Mouse (Mus musculus) neural tube, embryonic 14.5 days (tissue): ENCODE results near the gene Csrnp3. TPM values are rescaled to one million over a fixed set of nuclear protein-coding genes. Genes with fewer than 3 reads are reported as not detected.

Source experiments
- ATAC-seq: fragments of 200-750 bp; cut with Nextera tagmentation; 2 replicates; pipeline ENCODE4 v1.8.0; 2017; ENCODE audit warnings: low read depth, mild to moderate bottlenecking, moderate TSS enrichment, moderate library complexity
- H3K27ac ChIP-seq: fragments of 300-500 bp; sonication (generic); 2 replicates; pipeline ENCODE4 v1.5.1; 2014; ENCODE audit warnings: low read depth, mild to moderate bottlenecking, control low read depth, low read length, moderate library complexity, mixed read lengths
- H3K27me3 ChIP-seq: fragments of 300-500 bp; sonication (generic); 2 replicates; pipeline ENCODE4 v1.6.1; 2014; ENCODE audit warnings: low read length; ENCODE audit not compliant: control insufficient read depth, insufficient read depth
- H3K36me3 ChIP-seq: fragments of 300-500 bp; sonication (generic); 2 replicates; pipeline ENCODE4 v1.6.1; 2014; ENCODE audit warnings: low read length, mixed read lengths; ENCODE audit not compliant: control insufficient read depth, insufficient read depth
- H3K4me1 ChIP-seq: fragments of 300-500 bp; sonication (generic); 2 replicates; pipeline ENCODE4 v1.6.1; 2014; ENCODE audit warnings: low read length; ENCODE audit not compliant: control insufficient read depth, insufficient read depth
- H3K4me2 ChIP-seq: fragments of 300-500 bp; sonication (generic); 2 replicates; pipeline ENCODE4 v1.6.1; 2014; ENCODE audit warnings: mild to moderate bottlenecking, low read depth, low read length, control low read depth
- H3K4me3 ChIP-seq: fragments of 300-500 bp; sonication (generic); 2 replicates; pipeline ENCODE4 v1.5.1; 2014; ENCODE audit warnings: low read depth, low read length, control low read depth, mixed read lengths
- H3K9ac ChIP-seq: fragments of 300-500 bp; sonication (generic); replicated peaks from 2 replicates; pipeline ENCODE4 v1.6.1; 2014; ENCODE audit warnings: low read depth, mild to moderate bottlenecking, control low read depth, low read length, mixed read lengths
- H3K9me3 ChIP-seq: fragments of 300-500 bp; sonication (generic); 2 replicates; pipeline ENCODE4 v1.6.1; 2016; ENCODE audit warnings: low read length; ENCODE audit not compliant: control insufficient read depth
- WGBS: fragments of 180-500 bp; shearing (Covaris S2); extraction: QIAGEN DNeasy Blood & Tissue Kit; methylation state at CpG from one replicate; pipeline ENCODE4 v1.1.7; 2014; 5-methylcytosine and 5-hydroxymethylcytosine counted together
- polyA plus RNA-seq: library from polyadenylated mRNA; unstranded; fragments of >200 nt; fragmentation: Nextera tagmentation; extraction: Ambion mirVana; gene quantifications from 2 replicates; pipeline ENCODE4 v1.2.1, GENCODE M21; 2014

Gene Csrnp3
- polyA plus RNA-seq, 1 experiment from 2014 or later: 96.7 TPM

GRCm38 (mm10) chr2:65929286-65929685 lies 83.7 kb downstream of the Csrnp3 start:
- H3K4me1 ChIP-seq: peaks cover 7% of the 10 kb centered on the region
- H3K27ac ChIP-seq: peak overlapping the region; percentile 92; the same call in 1 of the 2 replicates
- no peak overlapping the region for H3K9ac ChIP-seq
- no peak overlapping the region for H3K4me3 ChIP-seq
- 22% methylated on average over 3 of the region's 3 CpGs for WGBS
- no peaks in the 10 kb centered on the region for H3K27me3 ChIP-seq
- H3K9me3 ChIP-seq: no peaks in the 10 kb centered on the region
- H3K4me2 ChIP-seq: no peak overlapping the region
- no peaks in the 10 kb centered on the region for H3K36me3 ChIP-seq
- ATAC-seq: no peak

GRCm38 (mm10) chr2:65929927-65930326 lies 84.4 kb downstream of the Csrnp3 start:
- 12% methylated on average over 11 of the region's 11 CpGs for WGBS
- no peaks in the 10 kb centered on the region for H3K9me3 ChIP-seq
- peak overlapping the region; percentile 92 for H3K27ac ChIP-seq
- H3K9ac ChIP-seq: peak overlapping the region; percentile 53; the same call in 1 of the 2 replicates
- peaks cover 10% of the 10 kb centered on the region for H3K4me1 ChIP-seq
- H3K4me2 ChIP-seq: peak overlapping the region; percentile 44
- ATAC-seq: peak; percentile 90
- H3K36me3 ChIP-seq: no peaks in the 10 kb centered on the region
- H3K27me3 ChIP-seq: no peaks in the 10 kb centered on the region
- H3K4me3 ChIP-seq: peak overlapping the region; percentile 35

DNA sequence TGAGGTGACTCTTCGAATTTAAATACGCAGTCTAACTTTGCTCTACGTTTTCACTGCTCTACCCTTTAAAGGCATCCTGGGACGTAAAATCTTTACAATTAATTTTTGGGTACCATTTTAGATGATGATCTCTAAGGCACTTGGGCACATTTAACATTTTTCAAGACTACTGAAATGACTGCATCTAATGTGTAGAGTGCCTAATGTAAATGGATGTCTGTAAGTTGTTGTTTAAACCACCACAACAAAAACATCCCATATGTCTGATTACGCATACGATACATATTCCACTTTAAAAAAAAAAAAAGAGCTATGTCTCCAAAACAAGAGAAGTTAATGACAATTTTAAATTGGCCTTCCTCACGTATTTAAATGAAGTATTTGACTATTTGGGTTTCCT lies 85.7 kb downstream of the Csrnp3 start:
- peaks cover 10% of the 10 kb centered on the region for H3K4me1 ChIP-seq
- ATAC-seq: no peak
- no peaks in the 10 kb centered on the region for H3K9me3 ChIP-seq
- peak overlapping the region; percentile 38 for H3K4me3 ChIP-seq
- H3K9ac ChIP-seq: peak overlapping the region; percentile 66
- peak overlapping the region; percentile 51 for H3K4me2 ChIP-seq
- H3K27ac ChIP-seq: peak overlapping the region; percentile 81
- WGBS: 16% methylated on average over 7 of the region's 7 CpGs
- H3K36me3 ChIP-seq: no peaks in the 10 kb centered on the region
- H3K27me3 ChIP-seq: no peaks in the 10 kb centered on the region

GRCm38 (mm10) chr2:65931841-65932311 lies 86.3 kb downstream of the Csrnp3 start:
- Histone ChIP-seq H3K9ac (peak overlapping the region; percentile 66), H3K27ac (peak overlapping the region; percentile 81), H3K4me3 (peak overlapping the region; percentile 38), H3K4me2 (peak overlapping the region; percentile 51), H3K27me3 (no peaks in the 10 kb centered on the region), H3K4me1 (peaks cover 10% of the 10 kb centered on the region), H3K36me3 (no peaks in the 10 kb centered on the region), H3K9me3 (no peaks in the 10 kb centered on the region)
- 1% methylated on average over 11 of the region's 11 CpGs for WGBS
- peak; percentile 89 for ATAC-seq

GRCm38 (mm10) chr2:65934099-65934498 lies 88.5 kb downstream of the Csrnp3 start:
- no peak overlapping the region for H3K9ac ChIP-seq

DNA sequence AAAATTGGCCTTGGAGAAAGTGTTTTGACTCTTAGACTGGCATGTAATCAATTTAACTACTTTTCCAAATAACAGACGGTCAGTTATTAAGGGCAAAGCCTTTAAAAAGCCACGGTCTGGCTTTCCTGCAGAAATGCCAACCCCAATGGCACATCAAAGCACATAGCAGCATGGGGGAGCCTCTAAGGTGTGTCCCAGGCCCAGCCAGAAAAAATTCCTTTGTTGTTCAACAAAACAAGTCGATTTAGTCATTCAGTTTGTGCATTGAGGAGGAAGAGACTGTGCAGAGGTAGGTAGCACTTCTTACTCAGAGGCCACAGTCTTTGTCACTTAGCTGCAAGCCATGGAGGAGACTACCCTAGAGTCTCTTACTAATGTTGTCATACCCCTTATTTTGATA lies 93.3 kb downstream of the Csrnp3 start:
- H3K27ac ChIP-seq: no peak overlapping the region
- H3K9me3 ChIP-seq: no peaks in the 10 kb centered on the region
- no peak for ATAC-seq

More at GRCm38 (mm10) chr2:65934099-65934498, 88.5 kb downstream of the Csrnp3 start:
- Histone ChIP-seq H3K27me3 (no peaks in the 10 kb centered on the region), H3K27ac (0 out of 2 replicates have a peak overlapping the region, but pooled peaks have one; percentile 28), H3K36me3 (no peaks in the 10 kb centered on the region), H3K4me3 (peak overlapping the region; percentile 6; the same call in 1 of the 2 replicates), H3K4me1 (peaks cover 12% of the 10 kb centered on the region), H3K4me2 (peak overlapping the region; percentile 36), H3K9me3 (no peaks in the 10 kb centered on the region)
- 2% methylated on average over 2 of the region's 2 CpGs for WGBS
- no peak for ATAC-seq

DNA sequence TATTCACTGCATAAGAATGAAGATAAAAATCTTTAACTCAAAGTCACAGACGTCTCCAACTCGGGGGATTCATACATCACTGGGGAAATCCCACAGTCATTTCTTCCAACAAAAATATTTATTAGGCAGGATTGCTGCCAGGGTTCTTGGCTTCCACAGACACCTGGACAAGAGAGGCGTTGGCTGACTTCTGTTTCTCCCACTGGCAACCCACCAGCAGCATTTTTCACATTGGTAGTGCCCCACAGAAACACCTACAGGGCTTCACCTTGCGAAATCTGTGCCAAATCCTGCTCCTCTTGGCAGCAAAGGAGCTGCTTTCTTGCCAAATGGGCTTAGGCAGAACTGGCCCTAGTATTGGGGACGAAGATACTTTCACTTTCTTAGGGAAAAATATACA lies 94.8 kb downstream of the Csrnp3 start:
- H3K4me3 ChIP-seq: no peak overlapping the region
- no peak for ATAC-seq
- H3K9me3 ChIP-seq: no peaks in the 10 kb centered on the region
- H3K27ac ChIP-seq: no peak overlapping the region
- WGBS: 71% methylated on average over 5 of the region's 5 CpGs
- H3K27me3 ChIP-seq: no peaks in the 10 kb centered on the region
- H3K9ac ChIP-seq: no peak overlapping the region
- H3K4me1 ChIP-seq: 0 out of 2 replicates have a peak, but pooled peaks cover 5% of the 10 kb centered on the region
- no peaks in the 10 kb centered on the region for H3K36me3 ChIP-seq
- H3K4me2 ChIP-seq: no peak overlapping the region

More for the DNA sequence above, 93.3 kb downstream of the Csrnp3 start:
- Histone ChIP-seq H3K4me3 (no peak overlapping the region), H3K4me2 (no peak overlapping the region), H3K9ac (no peak overlapping the region), H3K27me3 (no peaks in the 10 kb centered on the region), H3K36me3 (no peaks in the 10 kb centered on the region), H3K4me1 (peaks cover 11% of the 10 kb centered on the region)
- WGBS: 25% methylated on average over 3 of the region's 3 CpGs

DNA sequence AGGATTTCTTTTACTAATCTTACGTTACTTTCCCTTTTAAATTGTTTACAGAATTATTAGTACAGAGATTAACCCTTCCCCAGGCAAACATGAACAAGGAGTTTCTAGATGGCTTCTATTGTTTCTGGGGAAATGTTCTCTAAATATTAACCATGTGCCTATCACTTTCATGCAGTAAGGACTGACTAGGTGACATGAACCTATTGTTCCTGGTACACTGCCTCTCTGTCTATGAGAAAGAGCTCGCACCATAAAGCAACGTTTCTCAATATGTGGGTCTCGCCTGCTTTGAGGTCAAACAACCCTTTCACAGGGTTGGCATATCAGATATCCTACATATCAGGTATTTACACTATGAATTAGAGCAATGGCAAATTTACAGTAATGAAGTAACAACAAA lies 96.8 kb downstream of the Csrnp3 start:
- 0 out of 2 replicates have a peak, but pooled peaks cover 5% of the 10 kb centered on the region for H3K4me1 ChIP-seq
- H3K36me3 ChIP-seq: no peaks in the 10 kb centered on the region
- no peak overlapping the region for H3K4me3 ChIP-seq
- H3K27me3 ChIP-seq: no peaks in the 10 kb centered on the region
- no peak for ATAC-seq
- H3K27ac ChIP-seq: no peak overlapping the region
- H3K9ac ChIP-seq: no peak overlapping the region
- H3K4me2 ChIP-seq: no peak overlapping the region
- H3K9me3 ChIP-seq: no peaks in the 10 kb centered on the region
- WGBS: 86% methylated on average over 4 of the region's 4 CpGs

- peaks cover 12% of the 10 kb centered on the region for H3K4me1 ChIP-seq
- H3K4me3 ChIP-seq: no peak overlapping the region
- H3K36me3 ChIP-seq: 0 out of 2 replicates have a peak, but pooled peaks cover 6% of the 10 kb centered on the region
- H3K9ac ChIP-seq: no peak overlapping the region
- whole genome bisulfite sequencing: 86% methylated on average over 16 of the region's 16 CpGs
- no peak for ATAC-seq
- H3K27me3 ChIP-seq: no peaks in the 10 kb centered on the region
- no peak overlapping the region for H3K4me2 ChIP-seq
- no peak overlapping the region for H3K27ac ChIP-seq
- H3K9me3 ChIP-seq: no peaks in the 10 kb centered on the region
These were observed 103.2 kb downstream of the Csrnp3 start for GRCm38 (mm10) chr2:65948808-65949207.
